Mouse (Mus musculus) gastrocnemius, adult 2 months (tissue): ENCODE data around the gene Hist1h3b. TPM values are rescaled to one million over a fixed set of nuclear protein-coding genes. Genes with fewer than 3 reads are reported as not detected.

Experiments
- DNase-seq: peaks from one replicate; pipeline ENCODE4 v3.0.0; 2022
- H3K27ac ChIP-seq: fragments of 200-600 bp; 2 replicates; pipeline ENCODE4 v1.8.1; 2022; ENCODE audit warnings: mild to moderate bottlenecking
- H3K4me3 ChIP-seq: fragments of 200-600 bp; 2 replicates; pipeline ENCODE4 v1.8.1; 2022; ENCODE audit warnings: mild to moderate bottlenecking, moderate library complexity
- CTCF ChIP-seq: fragments of 200-600 bp; IDR thresholded peaks from 2 replicates; pipeline ENCODE4 v1.8.1; 2022; ENCODE audit warnings: antibody characterized with exemption, mild to moderate bottlenecking, moderate library complexity
- intact Hi-C: fragments of 180-260 bp; cut with DNase I; formaldehyde crosslinking; loops from one replicate; pipeline ENCODE4 v1.15.1; 2025
- total RNA-seq, 2 experiments: library from RNA; stranded (reverse); gene quantifications; 2 replicates each; pipeline ENCODE4 v1.2.3; 2021

Gene Hist1h3b
- total RNA-seq, 2 experiments from 2014 or later = 1.6 to 1.8 TPM

DNA sequence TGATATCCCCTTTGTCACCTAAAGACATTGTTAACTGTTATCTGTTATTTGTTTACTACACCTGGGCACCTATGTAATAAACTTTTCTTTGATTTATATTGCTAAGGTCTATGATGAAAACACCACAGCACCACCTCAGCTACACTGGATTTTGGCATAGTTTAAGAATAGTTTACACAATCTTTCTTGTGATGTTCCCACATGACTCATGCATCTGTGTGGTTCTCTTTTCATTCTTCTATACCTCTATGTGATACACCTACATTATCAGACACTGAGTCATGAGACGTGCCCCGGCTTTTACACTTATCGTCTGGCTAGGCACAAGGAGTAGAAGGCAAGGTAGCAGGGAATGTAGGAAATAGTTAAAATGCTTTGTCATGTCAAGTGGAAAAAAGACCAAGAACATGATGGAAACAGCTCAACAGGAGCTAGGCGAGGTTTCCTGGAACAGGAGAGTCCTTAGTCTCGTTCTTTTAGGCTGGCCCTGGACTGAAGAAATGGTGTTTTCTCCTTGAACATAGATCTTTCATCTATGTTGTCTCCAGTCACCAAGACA is 2.4 kb upstream of the Hist1h3b start:
- H3K4me3 ChIP-seq = no peak overlapping the region
- no peak for DNase-seq
- no peak overlapping the region for H3K27ac ChIP-seq
- intact Hi-C loops = loop anchor here (5.0 to 10.0 kb wide), 3 partner anchors 167 to 1707 kb away; partner anchors contain the start of genes Hist1h2ag, Hist1h2bj, Hist1h4d and Hist1h4i
- no peak for TF ChIP-seq CTCF

DNA sequence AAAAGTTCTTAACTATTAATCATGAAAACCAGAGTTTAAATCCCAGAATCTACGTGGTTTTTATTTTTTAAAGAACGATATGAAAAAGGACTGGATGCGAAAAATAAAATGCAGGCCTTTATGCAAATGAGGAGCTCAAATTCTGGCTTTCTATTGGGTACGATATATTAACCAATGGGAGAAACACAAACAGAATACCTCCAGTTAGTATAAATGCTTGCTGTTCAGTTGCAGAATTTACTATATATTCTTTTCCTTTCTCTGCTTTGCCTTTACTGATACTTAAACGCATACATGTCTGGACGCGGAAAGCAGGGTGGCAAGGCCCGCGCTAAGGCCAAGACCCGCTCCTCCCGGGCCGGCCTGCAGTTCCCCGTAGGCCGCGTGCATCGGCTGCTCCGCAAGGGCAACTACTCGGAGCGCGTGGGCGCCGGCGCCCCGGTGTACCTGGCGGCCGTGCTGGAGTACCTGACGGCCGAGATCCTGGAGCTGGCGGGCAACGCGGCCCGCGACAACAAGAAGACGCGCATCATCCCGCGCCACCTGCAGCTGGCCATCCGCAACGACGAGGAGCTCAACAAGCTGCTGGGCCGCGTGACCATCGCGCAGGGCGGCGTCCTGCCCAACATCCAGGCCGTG is 1.1 kb upstream of the Hist1h3b start, which contains the start of gene Hist1h2ab:
Gene Hist1h2ab, plus strand, starts transcription at position 288 of the 639 bp plus-strand sequence.
- intact Hi-C loops = loop anchor here (10.0 kb wide), 1 partner anchor 386 kb away; the partner anchor contains the start of gene Zfp322a
- TF ChIP-seq CTCF = peak; percentile 4; the same call in 1 of the 2 replicates
- H3K4me3 ChIP-seq = peak within 1 kb of the TSS; percentile 70
- peak within 1 kb of the TSS; percentile 75 for H3K27ac ChIP-seq
- peak; percentile 32 for DNase-seq

DNA sequence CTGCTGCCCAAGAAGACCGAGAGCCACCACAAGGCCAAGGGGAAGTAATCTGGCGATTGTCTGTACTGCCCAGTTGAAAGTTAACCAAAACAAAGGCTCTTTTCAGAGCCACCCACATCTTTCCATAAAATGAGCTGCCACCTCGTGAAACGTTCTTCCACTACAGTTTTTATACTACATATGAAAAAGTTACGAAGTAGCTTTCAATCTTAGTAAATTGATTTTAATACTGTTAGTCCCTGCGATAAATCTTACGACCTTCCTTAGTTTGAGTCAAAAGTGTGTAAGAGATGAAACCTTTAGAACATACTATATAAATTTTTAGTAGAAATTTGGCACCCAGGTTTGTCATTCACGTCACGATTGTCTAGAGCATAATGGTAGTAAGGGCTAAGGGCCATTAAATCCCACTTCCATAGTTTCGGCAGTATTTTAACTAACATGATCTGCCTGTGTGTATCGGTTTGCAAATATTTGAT is 550 bp upstream of the Hist1h3b start:
- peak overlapping the region; percentile 46 for H3K27ac ChIP-seq
- no peak for DNase-seq
- no peak for TF ChIP-seq CTCF
- peak overlapping the region; percentile 70 for H3K4me3 ChIP-seq
- intact Hi-C loops = loop anchor here (10.0 kb wide), 1 partner anchor 387 kb away; the partner anchor contains the start of gene Zfp322a

- DNase-seq = no peak
- H3K4me3 ChIP-seq = peak overlapping the region; percentile 26
- no peak for TF ChIP-seq CTCF
- no peak overlapping the region for H3K27ac ChIP-seq
- intact Hi-C loops = loop anchor here (10.0 kb wide), 1 partner anchor 388 kb away; the partner anchor contains the start of gene Zfp322a
These were observed 690 bp downstream of the Hist1h3b start for GRCm38 (mm10) chr13:23752742-23753172.

GRCm38 (mm10) chr13:23753314-23754078 is 1.4 kb downstream of the Hist1h3b start:
- intact Hi-C loops = loop anchor here (10.0 kb wide), 1 partner anchor 389 kb away; the partner anchor contains the start of gene Zfp322a
- TF ChIP-seq CTCF = no peak
- no peak for DNase-seq
- Histone ChIP-seq H3K27ac (no peak overlapping the region), H3K4me3 (no peak overlapping the region)

DNA sequence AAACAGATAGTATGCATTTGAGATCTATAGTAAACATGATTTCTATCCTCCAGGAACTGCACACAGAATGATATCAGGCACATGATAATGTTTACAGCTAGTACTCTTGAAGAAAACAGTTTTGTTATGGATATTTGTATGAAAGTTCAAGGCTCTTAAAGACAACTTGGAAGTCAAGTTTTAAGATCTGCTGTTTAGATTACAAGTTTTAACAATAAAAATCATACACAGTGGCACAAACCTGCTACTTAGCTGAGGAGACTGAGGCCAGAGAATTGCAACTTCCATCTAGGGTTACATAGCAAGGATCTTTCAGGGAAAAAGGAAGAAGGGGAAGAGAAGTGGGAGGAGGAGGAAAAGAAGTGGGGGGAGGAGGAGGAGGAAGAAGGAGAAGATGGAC is 2.9 kb downstream of the Hist1h3b start:
- no peak for DNase-seq
- Histone ChIP-seq H3K4me3 (no peak overlapping the region), H3K27ac (no peak overlapping the region)
- intact Hi-C loops = loop anchor here (10.0 kb wide), 1 partner anchor 390 kb away; the partner anchor contains the start of gene Zfp322a
- TF ChIP-seq CTCF = no peak

DNA sequence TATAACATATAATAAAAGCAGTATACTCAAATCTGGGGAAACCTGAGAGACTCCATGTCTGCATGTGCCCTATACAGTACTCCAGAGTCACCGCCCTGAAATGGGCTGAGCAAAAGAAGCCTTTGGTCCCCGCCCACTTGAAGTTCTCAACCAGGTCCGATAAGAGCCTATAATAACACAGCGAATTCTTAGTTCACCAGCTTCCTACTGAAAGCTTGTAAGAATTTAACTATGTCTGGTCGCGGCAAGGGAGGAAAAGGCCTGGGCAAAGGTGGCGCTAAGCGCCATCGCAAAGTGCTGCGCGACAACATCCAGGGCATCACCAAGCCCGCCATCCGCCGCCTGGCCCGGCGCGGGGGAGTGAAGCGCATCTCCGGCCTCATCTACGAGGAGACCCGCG is 4.7 kb downstream of the Hist1h3b start, which contains the start of gene Hist1h4b:
Gene Hist1h4b, plus strand, starts transcription at position 224 of the 400 bp plus-strand sequence.
- Histone ChIP-seq H3K4me3 (peak within 1 kb of the TSS; percentile 63), H3K27ac (peak within 1 kb of the TSS; percentile 48; the same call in 1 of the 2 replicates)
- DNase-seq = peak; percentile 68
- intact Hi-C loops = loop anchor here (10.0 kb wide), 1 partner anchor 392 kb away; the partner anchor contains the start of gene Zfp322a
- no peak for TF ChIP-seq CTCF

DNA sequence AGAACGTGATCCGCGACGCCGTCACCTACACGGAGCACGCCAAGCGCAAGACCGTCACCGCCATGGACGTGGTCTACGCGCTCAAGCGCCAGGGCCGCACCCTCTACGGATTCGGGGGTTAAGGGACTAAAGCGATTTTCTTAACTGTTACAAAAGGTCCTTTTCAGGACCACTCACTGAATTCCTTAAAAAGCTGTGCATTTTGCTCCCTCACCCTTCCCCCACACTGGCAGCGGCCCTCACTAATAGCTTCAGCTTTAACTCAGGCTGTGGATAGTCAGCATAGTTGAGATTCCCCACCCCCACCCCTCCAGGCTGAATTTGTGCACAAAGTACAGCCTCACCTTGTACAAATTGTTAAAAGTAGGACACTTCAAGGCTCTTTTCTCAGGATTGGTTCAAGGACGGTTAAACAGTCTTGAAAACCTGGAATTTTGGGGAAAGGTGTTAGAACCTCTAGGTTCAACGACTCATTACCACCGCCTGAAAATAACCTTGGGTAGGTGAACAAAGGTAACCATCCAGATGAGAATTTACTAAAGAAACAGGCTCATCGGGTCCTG is 5.2 kb downstream of the Hist1h3b start:
- no peak overlapping the region for H3K27ac ChIP-seq
- no peak for DNase-seq
- TF ChIP-seq CTCF = no peak
- H3K4me3 ChIP-seq = peak overlapping the region; percentile 63
- intact Hi-C loops = loop anchor here (10.0 kb wide), 1 partner anchor 392 kb away; the partner anchor contains the start of gene Zfp322a

GRCm38 (mm10) chr13:23757921-23758320 is 5.9 kb downstream of the Hist1h3b start:
- TF ChIP-seq CTCF = no peak
- intact Hi-C loops = loop anchor here (10.0 kb wide), 1 partner anchor 393 kb away; the partner anchor contains the start of gene Zfp322a
- no peak overlapping the region for H3K4me3 ChIP-seq
- no peak overlapping the region for H3K27ac ChIP-seq
- no peak for DNase-seq

- TF ChIP-seq CTCF = no peak
- no peak for DNase-seq
- H3K27ac ChIP-seq = no peak overlapping the region
- intact Hi-C loops = loop anchor here (10.0 kb wide), 1 partner anchor 395 kb away; the partner anchor contains the start of gene Zfp322a
- H3K4me3 ChIP-seq = no peak overlapping the region
These were observed 7.2 kb downstream of the Hist1h3b start for GRCm38 (mm10) chr13:23759251-23759771.

DNA sequence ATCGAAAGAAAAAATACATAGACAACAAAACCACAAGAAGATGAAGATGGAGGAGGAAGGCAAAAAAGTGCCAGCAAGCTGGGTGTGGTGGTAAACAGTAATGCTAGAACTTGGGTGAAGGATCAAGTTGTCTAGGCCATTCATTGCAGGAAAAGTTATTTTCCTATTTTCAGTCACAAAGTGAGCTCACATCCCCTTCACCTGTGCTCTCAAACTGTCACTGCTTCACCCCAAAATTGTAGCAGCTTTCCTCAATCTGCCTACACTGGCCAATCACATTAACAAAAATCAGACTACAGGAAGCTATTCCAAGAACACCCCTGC is 7.8 kb downstream of the Hist1h3b start:
- Histone ChIP-seq H3K27ac (no peak overlapping the region), H3K4me3 (no peak overlapping the region)
- no peak for DNase-seq
- intact Hi-C loops = loop anchor here (5.0 to 10.0 kb wide), 3 partner anchors 138 to 395 kb away; partner anchors contain the start of genes Hist1h1e, Hist1h2be, Hist1h4d and Zfp322a
- TF ChIP-seq CTCF = no peak
